Mouse (Mus musculus) ES-Bruce4 (cell line): ENCODE results near the gene Evl.

Source experiments
- EP300 ChIP-seq: IDR thresholded peaks from 2 replicates; pipeline ENCODE4 v1.6.1; 2011; ENCODE audit warnings: low read depth, low read length; ENCODE audit not compliant: insufficient read depth
- POLR2A ChIP-seq: IDR thresholded peaks from one replicate; pipeline ENCODE4 v1.8.1; 2011; ENCODE audit warnings: low read length; ENCODE audit not compliant: insufficient read depth

- TF ChIP-seq POLR2A (no peak), EP300 (no peak)
Measured at GRCm38 (mm10) chr12:108515464-108515863, 39.1 kb upstream of the Evl start.
